Mouse (Mus musculus) brain, embryonic 14.5 days (tissue): Measurements from ENCODE around the gene Commd6.

Source experiments
- CTCF ChIP-seq: fragments of 200-500 bp; IDR thresholded peaks from 2 replicates; pipeline ENCODE4 v1.5.1; 2012; ENCODE audit warnings: inconsistent platforms, mild to moderate bottlenecking, moderate library complexity, borderline replicate concordance; ENCODE audit not compliant: insufficient read depth, insufficient read length; ENCODE audit errors: extremely low read depth
- POLR2A ChIP-seq: fragments of 200-500 bp; IDR thresholded peaks from 2 replicates; pipeline ENCODE4 v1.6.1; 2012; ENCODE audit warnings: mild to moderate bottlenecking, inconsistent platforms, borderline replicate concordance; ENCODE audit not compliant: poor library complexity, insufficient read depth, insufficient read length, severe bottlenecking; ENCODE audit errors: extremely low read depth

DNA sequence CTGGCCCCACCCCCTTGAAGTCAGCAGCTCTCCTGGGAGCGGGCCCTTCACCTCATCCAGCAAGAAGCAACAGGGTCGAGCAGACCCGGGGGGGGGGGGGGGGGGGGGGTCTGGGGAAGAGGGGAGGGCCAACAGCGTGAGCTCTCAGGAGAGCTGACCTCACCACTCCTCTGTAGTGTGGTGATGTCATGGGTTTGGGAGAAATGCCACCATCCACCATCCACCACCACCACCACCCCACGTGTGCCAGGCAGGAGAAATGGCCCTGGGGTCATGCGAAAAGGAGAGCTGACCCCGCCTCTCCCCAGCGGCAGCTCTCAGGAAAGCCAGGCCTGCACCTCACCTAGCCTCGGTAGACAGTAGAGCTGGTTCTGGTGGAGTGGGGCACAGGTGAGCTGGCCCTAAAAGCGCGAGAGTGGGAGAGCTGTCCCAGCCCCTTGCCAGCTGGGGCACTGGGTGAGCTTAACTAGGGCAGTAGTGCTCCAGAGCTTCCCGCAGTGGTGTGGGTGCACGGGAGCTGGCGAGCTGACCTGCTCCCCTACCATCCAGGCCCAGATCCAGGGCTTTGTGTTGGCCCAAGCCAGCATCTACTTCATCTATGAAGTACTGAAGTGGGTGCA lies 43.3 kb downstream of the Commd6 start:
- TF ChIP-seq CTCF (no peak), POLR2A (no peak)
